Comparison of ENCODE assay signal across 13 mouse cellular contexts in the genomic region with DNA sequence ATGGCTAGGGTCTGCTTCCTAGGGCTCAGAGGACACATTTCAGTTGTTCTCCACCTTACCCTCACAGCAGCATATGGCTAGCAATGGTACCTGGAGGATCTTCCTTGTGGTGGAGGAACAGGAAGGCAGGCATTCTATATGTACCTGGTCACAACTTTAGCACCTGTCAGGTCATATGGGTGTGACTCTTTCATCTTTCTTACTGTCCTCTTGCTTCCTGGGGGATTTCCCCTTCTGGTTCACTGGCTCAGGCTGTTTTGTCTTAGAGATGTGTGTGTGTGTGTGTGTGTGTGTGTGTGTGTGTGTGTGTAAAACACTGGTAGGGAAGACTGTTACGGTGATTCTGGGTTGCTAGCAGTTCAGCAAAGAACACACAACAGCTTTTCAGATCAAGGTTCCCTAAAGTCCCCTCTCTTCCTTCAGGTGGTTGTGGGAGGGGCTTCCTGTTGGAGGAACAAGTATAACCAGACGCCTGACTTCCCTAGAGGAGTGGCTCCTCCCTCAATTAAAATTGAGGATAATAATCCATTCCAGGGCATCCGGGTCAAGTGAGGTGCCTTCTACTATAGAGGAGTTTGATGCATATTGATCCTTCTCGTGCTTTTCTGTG. TPM values are rescaled to one million over a fixed set of nuclear protein-coding genes. Genes with fewer than 3 reads are reported as not detected.
DNase-seq lines count a peak whose midpoint lies in the region; TF ChIP-seq lines count a peak whose summit lies in the region.
"Had no signal": no experiment of that assay in that cellular context is flagged by ENCODE, and none has a peak within 500 bp of the region (broad histone marks: within the 10 kb centered on the region; RNA-seq: fewer than 3 reads in every experiment).

No protein-coding gene starts in this region.

- WGBS in liver, adult 2 months: 71% methylated on average over 4 of the region's 4 CpGs

- no peaks in the 10 kb centered on the region for H3K27me3 ChIP-seq in liver, adult 2 months (ENCODE audit: control insufficient read depth, insufficient read depth, low read length)

- no peak for DNase-seq in liver, adult 2 months (ENCODE audit: extremely low read depth, low read depth, low spot score)
- DNase-seq in liver: no peak
- peak; percentile 67 for DNase-seq in A20 (ENCODE audit: low read depth, low spot score)
- DNase-seq in lung, postnatal 36 days: peak; percentile 49
- no peak for DNase-seq in cerebellum, adult 9-10 months
- DNase-seq in layer of hippocampus, adult 9-11 months: no peak
- no peak for DNase-seq in cerebellum, postnatal 4 days (ENCODE audit: low spot score in 2 of 2)
- DNase-seq: gastrocnemius, postnatal 10 days; right cerebral cortex, postnatal 14 days had no signal

- no peak for TF ChIP-seq POLR2A in liver, adult 2 months (IDR thresholded peaks at IDR 0.05; ENCODE audit: extremely low read depth, insufficient read depth, low read length)

- TF ChIP-seq CTCF in liver, adult 2 months (IDR thresholded peaks at IDR 0.05; ENCODE audit: low read depth, low read length): no peak

- H3K27ac ChIP-seq in liver, adult 2 months (replicated peaks; ENCODE audit: insufficient read depth, low read depth, low read length): peak overlapping the region; percentile 43; the same call in 1 of the 2 replicates
- H3K27ac ChIP-seq in brown adipose tissue, adult 24 weeks (replicated peaks; ENCODE audit: low read depth, low read length): 0 out of 2 replicates have a peak overlapping the region, but pooled peaks have one; percentile 9
- H3K27ac ChIP-seq: forebrain, embryonic 13.5 days; kidney, embryonic 15.5 days; liver, embryonic 14.5 days had no signal

- H3K36me3 ChIP-seq in liver, adult 2 months (ENCODE audit: control insufficient read depth, insufficient read depth, low read length): peaks cover 4% of the 10 kb centered on the region; the same call in 1 of the 2 replicates
- H3K36me3 ChIP-seq: kidney, embryonic 15.5 days had no signal

- H3K79me2 ChIP-seq in liver, adult 2 months (ENCODE audit: control insufficient read depth, insufficient read depth, low read length): no peaks in the 10 kb centered on the region

- H3K4me1 ChIP-seq in liver, adult 2 months (ENCODE audit: control insufficient read depth, insufficient read depth, low read length): peaks cover 8% of the 10 kb centered on the region
- H3K4me1 ChIP-seq in brown adipose tissue, adult 24 weeks (ENCODE audit: control insufficient read depth, insufficient read depth, insufficient read length, low read length): peaks cover 2% of the 10 kb centered on the region; the same call in 1 of the 2 replicates

- H3K9ac ChIP-seq in liver, adult 2 months (ENCODE audit: low read depth, low read length): no peak overlapping the region
- H3K9ac ChIP-seq: forebrain, embryonic 13.5 days; kidney, embryonic 15.5 days; liver, embryonic 14.5 days had no signal

- H3K4me3 ChIP-seq in liver, adult 2 months (ENCODE audit: insufficient read depth, low read depth, low read length): no peak overlapping the region
- no peak overlapping the region for H3K4me3 ChIP-seq in brown adipose tissue, adult 24 weeks (ENCODE audit: insufficient read depth, low read depth, low read length)
- H3K4me3 ChIP-seq: forebrain, embryonic 13.5 days; kidney, embryonic 15.5 days had no signal

RNA-seq across cellular contexts. Expression of a gene that starts 1.7 kb away (rescaled TPM):
- 7.3 and 8.0 TPM in 2 replicates for total RNA-seq in liver, adult 2 months (2014; rRNA removed)
- 3.4 and 4.9 TPM in 2 replicates for polyA plus RNA-seq in liver, adult 2 months (2012; rRNA removed)
- 4.4 and 4.5 TPM in 2 replicates for polyA plus RNA-seq in brown adipose tissue, adult 24 weeks (2012; ENCODE audit: insufficient read depth, insufficient read length, missing spikeins)

Comparison
In these comparisons a context has a peak if more than half of its experiments do, and no peak if none do; other contexts are left out.
1. DNase-seq: peak in A20 (single experiment) and lung, postnatal 36 days (single experiment); none in liver, adult 2 months (single experiment), liver (single experiment), cerebellum, adult 9-10 months (single experiment), layer of hippocampus, adult 9-11 months (single experiment) and cerebellum, postnatal 4 days (0 of 2).